Mouse (Mus musculus) forebrain, embryonic 13.5 days (tissue): ENCODE measurements around the gene Dgki. TPM values are rescaled to one million over a fixed set of nuclear protein-coding genes. Genes with fewer than 3 reads are reported as not detected.
A peak's percentile ranks its signal among the peaks of the same experiment; 100 is the strongest.

ENCODE experiments used
- ATAC-seq: fragments of 200-750 bp; cut with Nextera tagmentation; 2 replicates; pipeline ENCODE4 v1.8.0; 2017
- H3K27ac ChIP-seq: fragments of 300-500 bp; sonication (generic); 2 replicates; pipeline ENCODE4 v1.5.1; 2015; ENCODE audit warnings: inconsistent platforms, mild to moderate bottlenecking, moderate library complexity
- H3K27me3 ChIP-seq: fragments of 300-500 bp; sonication (generic); 2 replicates; pipeline ENCODE4 v1.6.1; 2015; ENCODE audit warnings: mild to moderate bottlenecking, inconsistent platforms
- H3K36me3 ChIP-seq: fragments of 300-500 bp; sonication (generic); 2 replicates; pipeline ENCODE4 v1.6.1; 2015; ENCODE audit warnings: mild to moderate bottlenecking, inconsistent platforms; ENCODE audit not compliant: poor library complexity, severe bottlenecking
- H3K4me1 ChIP-seq: fragments of 300-500 bp; sonication (generic); 2 replicates; pipeline ENCODE4 v1.6.1; 2015; ENCODE audit warnings: inconsistent platforms
- H3K4me2 ChIP-seq: fragments of 300-500 bp; sonication (generic); 2 replicates; pipeline ENCODE4 v1.6.1; 2015; ENCODE audit warnings: inconsistent platforms, mild to moderate bottlenecking, moderate library complexity
- H3K4me3 ChIP-seq: fragments of 300-500 bp; sonication (generic); 2 replicates; pipeline ENCODE4 v1.5.1; 2015; ENCODE audit warnings: mild to moderate bottlenecking, inconsistent platforms
- H3K9ac ChIP-seq: fragments of 300-500 bp; sonication (generic); 2 replicates; pipeline ENCODE4 v1.6.1; 2015; ENCODE audit warnings: mild to moderate bottlenecking, inconsistent platforms
- H3K9me3 ChIP-seq: fragments of 300-500 bp; sonication (generic); replicated peaks from 2 replicates; pipeline ENCODE4 v1.6.1; 2016; ENCODE audit warnings: inconsistent platforms
- whole genome bisulfite sequencing: fragments of 180-500 bp; shearing (Covaris S2); methylation state at CpG from one replicate; pipeline ENCODE4 v1.1.7; 2015; 5-methylcytosine and 5-hydroxymethylcytosine counted together
- polyA plus RNA-seq: library from polyadenylated mRNA; unstranded; fragments of >200 nt; fragmentation: Nextera tagmentation; extraction: Ambion mirVana; gene quantifications from 2 replicates; pipeline ENCODE4 v1.2.1, GENCODE M21; 2015

Dgki gene
- polyA plus RNA-seq, 1 experiment from 2014 or later, result 4.3 TPM

GRCm38 (mm10) chr6:37028300-37028699 lies 271.7 kb downstream of the Dgki start:
- Histone ChIP-seq H3K9me3 (no peaks in the 10 kb centered on the region), H3K4me1 (no peaks in the 10 kb centered on the region), H3K9ac (no peak overlapping the region), H3K4me2 (no peak overlapping the region), H3K36me3 (peaks cover 3% of the 10 kb centered on the region; the same call in 1 of the 2 replicates), H3K27me3 (no peaks in the 10 kb centered on the region), H3K4me3 (no peak overlapping the region), H3K27ac (no peak overlapping the region)
- 96% methylated on average over 2 of the region's 2 CpGs for WGBS
- ATAC-seq, result no peak

- no peak for ATAC-seq
- H3K4me2 ChIP-seq, result no peak overlapping the region
- H3K36me3 ChIP-seq, result peaks cover 3% of the 10 kb centered on the region; the same call in 1 of the 2 replicates
- no peak overlapping the region for H3K9ac ChIP-seq
- H3K4me1 ChIP-seq, result no peaks in the 10 kb centered on the region
- no peak overlapping the region for H3K27ac ChIP-seq
- no peaks in the 10 kb centered on the region for H3K9me3 ChIP-seq
- no peak overlapping the region for H3K4me3 ChIP-seq
- WGBS, result 83% methylated on average over 8 of the region's 8 CpGs
- no peaks in the 10 kb centered on the region for H3K27me3 ChIP-seq
These were observed 273.4 kb downstream of the Dgki start for GRCm38 (mm10) chr6:37026343-37027243.

- Histone ChIP-seq H3K9ac (no peak overlapping the region), H3K27ac (no peak overlapping the region), H3K36me3 (no peaks in the 10 kb centered on the region), H3K4me2 (no peak overlapping the region), H3K4me1 (no peaks in the 10 kb centered on the region), H3K9me3 (no peaks in the 10 kb centered on the region), H3K4me3 (no peak overlapping the region), H3K27me3 (no peaks in the 10 kb centered on the region)
- no peak for ATAC-seq
These were observed 283.9 kb downstream of the Dgki start for GRCm38 (mm10) chr6:37016046-37016445.

DNA sequence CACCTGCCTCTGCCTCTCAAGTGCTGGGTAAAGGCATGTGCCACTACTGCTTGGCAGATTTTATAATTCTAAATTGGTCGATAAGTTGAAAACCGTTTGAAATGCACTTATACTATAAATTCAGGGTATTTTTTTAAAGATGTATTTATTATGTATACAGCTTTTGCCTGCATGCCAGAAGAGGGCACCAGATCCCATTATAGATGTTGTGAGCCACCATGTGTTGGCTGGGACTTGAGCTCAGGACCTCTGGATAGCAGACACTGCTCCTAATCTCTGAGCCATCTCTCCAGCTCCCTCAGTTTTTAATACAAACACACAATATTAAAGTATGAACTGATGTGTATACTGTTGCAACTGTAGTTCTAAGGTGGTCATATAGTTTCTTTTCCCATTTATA lies 288.4 kb downstream of the Dgki start:
- H3K27me3 ChIP-seq, result peaks cover 5% of the 10 kb centered on the region; the same call in 1 of the 2 replicates
- ATAC-seq, result no peak
- H3K4me3 ChIP-seq, result no peak overlapping the region
- no peak overlapping the region for H3K4me2 ChIP-seq
- H3K9ac ChIP-seq, result no peak overlapping the region
- no peaks in the 10 kb centered on the region for H3K36me3 ChIP-seq
- H3K4me1 ChIP-seq, result peaks cover 6% of the 10 kb centered on the region; the same call in 1 of the 2 replicates
- H3K27ac ChIP-seq, result no peak overlapping the region
- H3K9me3 ChIP-seq, result no peaks in the 10 kb centered on the region
- 92% methylated on average over 2 of the region's 2 CpGs for WGBS

- ATAC-seq, result 0 out of 2 replicates have a peak, but pooled peaks have one; percentile 13
- Histone ChIP-seq H3K9me3 (no peaks in the 10 kb centered on the region), H3K4me3 (no peak overlapping the region), H3K4me1 (peaks cover 6% of the 10 kb centered on the region; the same call in 1 of the 2 replicates), H3K27me3 (peaks cover 5% of the 10 kb centered on the region; the same call in 1 of the 2 replicates), H3K9ac (no peak overlapping the region), H3K4me2 (no peak overlapping the region), H3K36me3 (no peaks in the 10 kb centered on the region), H3K27ac (no peak overlapping the region)
- 4% methylated on average over 4 of the region's 4 CpGs for WGBS
These were observed 292.4 kb downstream of the Dgki start for GRCm38 (mm10) chr6:37007573-37007972.

DNA sequence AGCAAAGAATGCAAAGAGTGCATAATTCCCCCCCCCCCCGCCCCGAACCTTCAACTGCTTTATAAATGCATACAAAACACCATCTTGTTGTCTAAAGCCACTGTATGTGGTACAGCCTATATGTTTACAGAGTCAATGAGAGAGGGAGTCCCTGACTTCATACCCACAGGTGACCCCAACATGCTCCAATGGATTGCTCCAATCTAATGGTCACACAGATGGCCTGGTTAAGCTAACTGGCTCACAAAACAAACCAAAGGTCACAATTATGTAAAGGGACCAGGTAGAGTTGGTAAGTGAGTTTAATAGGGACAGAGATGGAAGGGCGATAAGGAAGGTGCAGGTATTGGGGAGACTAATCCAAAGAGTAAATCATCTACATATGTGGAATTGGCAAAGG lies 295.1 kb downstream of the Dgki start:
- Histone ChIP-seq H3K4me2 (no peak overlapping the region), H3K4me1 (peaks cover 6% of the 10 kb centered on the region; the same call in 1 of the 2 replicates), H3K9me3 (no peaks in the 10 kb centered on the region), H3K9ac (no peak overlapping the region), H3K27me3 (peaks cover 5% of the 10 kb centered on the region; the same call in 1 of the 2 replicates), H3K4me3 (no peak overlapping the region), H3K36me3 (no peaks in the 10 kb centered on the region), H3K27ac (no peak overlapping the region)
- WGBS, result 82% methylated on average over 3 of the region's 3 CpGs
- ATAC-seq, result no peak

DNA sequence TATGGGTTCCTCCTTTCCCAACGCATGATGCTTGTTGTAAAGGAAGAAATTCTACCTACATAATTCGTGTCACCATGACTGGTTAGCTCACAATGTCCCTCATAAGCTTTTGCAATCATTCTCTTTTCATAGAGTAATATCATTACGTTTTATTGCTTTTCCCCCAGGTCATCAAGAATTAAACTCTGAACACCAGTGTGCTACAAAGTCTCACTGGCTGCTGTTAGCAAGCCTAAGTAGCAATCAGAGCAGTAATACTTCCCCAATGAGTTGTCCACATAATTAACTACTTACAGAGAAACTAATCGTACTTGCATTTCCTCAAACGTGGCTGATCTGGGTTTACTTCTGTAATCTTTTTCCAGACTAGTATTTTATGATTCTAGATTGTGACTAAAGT lies 296.7 kb downstream of the Dgki start:
- Histone ChIP-seq H3K4me3 (no peak overlapping the region), H3K9ac (no peak overlapping the region), H3K4me2 (no peak overlapping the region), H3K27me3 (no peaks in the 10 kb centered on the region), H3K36me3 (no peaks in the 10 kb centered on the region), H3K27ac (no peak overlapping the region), H3K9me3 (no peaks in the 10 kb centered on the region), H3K4me1 (peaks cover 6% of the 10 kb centered on the region; the same call in 1 of the 2 replicates)
- ATAC-seq, result no peak
- WGBS, result 83% methylated on average over 5 of the region's 5 CpGs

GRCm38 (mm10) chr6:36998942-36999341 lies 301.0 kb downstream of the Dgki start:
- Histone ChIP-seq H3K9ac (no peak overlapping the region), H3K4me1 (no peaks in the 10 kb centered on the region), H3K36me3 (no peaks in the 10 kb centered on the region), H3K9me3 (no peaks in the 10 kb centered on the region), H3K4me2 (no peak overlapping the region), H3K4me3 (no peak overlapping the region), H3K27ac (no peak overlapping the region), H3K27me3 (no peaks in the 10 kb centered on the region)
- ATAC-seq, result no peak
- WGBS, result 95% methylated on average over 10 of the region's 10 CpGs

DNA sequence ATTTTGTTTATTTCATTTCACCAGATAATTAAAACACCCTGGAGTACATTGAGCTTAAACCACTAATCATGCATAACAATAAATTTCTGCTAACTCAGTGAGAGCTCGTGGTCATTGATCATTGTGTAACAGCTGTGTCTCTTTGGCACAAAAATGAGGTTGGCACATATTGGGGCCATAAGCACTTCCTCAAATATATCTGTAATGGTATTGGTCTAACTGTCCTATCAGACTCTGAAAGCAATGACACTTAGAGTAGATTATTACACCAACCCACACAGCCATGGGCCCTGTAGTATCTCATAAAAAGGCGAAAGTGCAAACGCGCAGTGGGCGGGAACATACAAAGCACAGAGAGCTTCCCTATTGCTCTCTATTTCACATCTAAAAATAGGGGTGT lies 305.7 kb downstream of the Dgki start:
- ATAC-seq, result no peak
- no peak overlapping the region for H3K9ac ChIP-seq
- H3K4me2 ChIP-seq, result no peak overlapping the region
- no peak overlapping the region for H3K4me3 ChIP-seq
- no peak overlapping the region for H3K27ac ChIP-seq
- H3K9me3 ChIP-seq, result no peaks in the 10 kb centered on the region
- H3K27me3 ChIP-seq, result no peaks in the 10 kb centered on the region
- H3K36me3 ChIP-seq, result no peaks in the 10 kb centered on the region
- WGBS, result 89% methylated on average over 5 of the region's 5 CpGs
- no peaks in the 10 kb centered on the region for H3K4me1 ChIP-seq

DNA sequence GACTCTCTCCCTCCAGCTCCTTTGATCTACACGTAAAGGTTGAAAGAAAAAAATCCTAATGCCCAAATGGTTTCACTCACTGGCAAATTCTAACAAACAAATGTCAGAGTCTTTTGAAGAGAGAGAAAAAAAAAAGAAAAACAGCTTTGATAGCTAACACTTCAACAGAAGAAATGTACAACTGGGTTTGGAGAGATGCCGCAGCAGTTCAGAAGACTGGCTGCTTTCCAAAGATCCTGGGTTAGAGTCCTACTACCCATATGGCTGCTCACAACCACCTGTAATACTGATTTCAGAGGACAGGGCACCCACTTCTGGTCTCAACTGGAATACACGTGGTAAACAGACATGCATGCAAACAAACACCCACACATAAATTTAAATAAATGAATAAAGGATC lies 309.8 kb downstream of the Dgki start:
- 76% methylated on average over 3 of the region's 3 CpGs for WGBS

GRCm38 (mm10) chr6:36988800-36989199 lies 311.2 kb downstream of the Dgki start:
- Histone ChIP-seq H3K27ac (no peak overlapping the region), H3K36me3 (no peaks in the 10 kb centered on the region), H3K27me3 (no peaks in the 10 kb centered on the region), H3K9me3 (no peaks in the 10 kb centered on the region), H3K4me3 (no peak overlapping the region), H3K4me1 (no peaks in the 10 kb centered on the region), H3K9ac (no peak overlapping the region), H3K4me2 (no peak overlapping the region)
- 97% methylated on average over 3 of the region's 3 CpGs for WGBS
- no peak for ATAC-seq

More for the DNA sequence above, 309.8 kb downstream of the Dgki start:
- no peaks in the 10 kb centered on the region for H3K27me3 ChIP-seq
- H3K4me1 ChIP-seq, result no peaks in the 10 kb centered on the region
- no peak for ATAC-seq
- H3K4me2 ChIP-seq, result no peak overlapping the region
- no peak overlapping the region for H3K9ac ChIP-seq
- H3K9me3 ChIP-seq, result no peaks in the 10 kb centered on the region
- no peak overlapping the region for H3K27ac ChIP-seq
- H3K36me3 ChIP-seq, result no peaks in the 10 kb centered on the region
- H3K4me3 ChIP-seq, result no peak overlapping the region

DNA sequence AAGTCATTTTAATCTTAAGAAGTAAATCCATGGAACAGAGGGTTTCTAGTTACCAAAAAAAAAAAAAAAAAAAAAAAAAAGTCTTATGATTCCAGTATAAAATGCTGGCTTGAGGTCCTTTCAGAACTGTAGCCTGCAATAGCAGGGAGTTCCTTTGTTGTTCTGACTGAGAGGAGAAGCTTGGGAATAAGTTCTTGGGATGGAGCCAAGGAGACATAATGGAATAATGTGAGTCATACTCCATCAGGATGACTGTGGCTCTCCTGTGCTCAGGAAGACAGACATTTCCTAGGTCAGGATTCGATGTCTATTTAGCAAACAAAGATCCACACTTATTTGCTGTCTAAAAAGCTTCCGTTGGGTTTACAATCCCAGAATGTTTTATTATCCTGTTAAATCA lies 318.3 kb downstream of the Dgki start:
- H3K27me3 ChIP-seq, result no peaks in the 10 kb centered on the region
- no peak for ATAC-seq
- no peak overlapping the region for H3K27ac ChIP-seq
- H3K4me1 ChIP-seq, result no peaks in the 10 kb centered on the region
- no peak overlapping the region for H3K4me2 ChIP-seq
- no peaks in the 10 kb centered on the region for H3K9me3 ChIP-seq
- no peak overlapping the region for H3K9ac ChIP-seq
- H3K4me3 ChIP-seq, result no peak overlapping the region
- 76% methylated on average over 2 of the region's 2 CpGs for WGBS
- no peaks in the 10 kb centered on the region for H3K36me3 ChIP-seq
